ENCODE assay signal across 13 mouse cellular contexts in the genomic region with DNA sequence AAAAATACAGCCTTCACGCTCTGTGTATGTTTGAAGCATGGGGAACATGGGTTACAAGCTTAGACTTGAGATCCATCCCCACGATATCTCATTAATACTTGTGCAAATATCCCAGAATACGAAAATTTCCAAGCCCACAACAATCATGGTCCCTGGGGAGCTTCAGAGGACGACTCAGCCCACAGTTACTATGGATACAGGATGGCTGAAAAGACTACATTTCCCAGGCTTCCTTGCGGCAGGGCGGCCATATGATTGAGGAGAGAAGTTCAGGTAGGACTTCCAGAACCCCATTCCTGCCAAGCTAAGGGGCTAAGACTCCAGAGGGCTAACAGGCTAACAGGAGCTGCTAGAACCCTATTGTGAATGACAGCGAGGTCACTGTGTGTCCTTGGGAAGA.
A peak's percentile ranks its signal among the peaks of the same experiment; 100 is the strongest.
DNase-seq lines count a peak whose midpoint lies in the region; ATAC-seq lines count a peak whose summit lies in the region.
"Had no signal": no experiment of that assay in that cellular context is flagged by ENCODE, and none has a peak within 500 bp of the region (broad histone marks: within the 10 kb centered on the region; RNA-seq: fewer than 3 reads in every experiment).

No protein-coding gene starts in this region.

- H3K9ac ChIP-seq in hindbrain, embryonic 14.5 days, result no peak overlapping the region
- H3K9ac ChIP-seq: heart, embryonic 15.5 days had no signal

- peak; percentile 27 for DNase-seq in adrenal gland, postnatal 10 days
- DNase-seq in adrenal gland, adult 18-20 months (ENCODE audit: low spot score in 2 of 2), result no peak
- DNase-seq in hindbrain, embryonic 14.5 days (ENCODE audit: low spot score), result peak; percentile 61
- no peak for DNase-seq in hindbrain, embryonic 10.5 days (ENCODE audit: low spot score)
- DNase-seq in right cerebral cortex, adult 18-20 months, result peak; percentile 55
- DNase-seq in right cerebral cortex, postnatal 14 days, result no peak
- peak; percentile 20 for DNase-seq in right cerebral cortex, postnatal 25 days
- DNase-seq in heart, postnatal 25 days (ENCODE audit: low spot score), result no peak
- DNase-seq: cerebellum, adult 18-20 months; lung, adult 18-20 months; spleen, adult 18-20 months had no signal

- H3K27ac ChIP-seq in hindbrain, embryonic 14.5 days, result no peak overlapping the region
- H3K27ac ChIP-seq in hindbrain, embryonic 10.5 days, result no peak overlapping the region
- H3K27ac ChIP-seq: heart, embryonic 15.5 days; macrophage had no signal

- H3K4me1 ChIP-seq in hindbrain, embryonic 14.5 days (replicated peaks; ENCODE audit: control insufficient read depth, insufficient read depth, low read length), result peaks cover 5% of the 10 kb centered on the region; the same call in 1 of the 2 replicates
- peaks cover 24% of the 10 kb centered on the region for H3K4me1 ChIP-seq in hindbrain, embryonic 10.5 days (replicated peaks)

- H3K36me3 ChIP-seq in hindbrain, embryonic 14.5 days (replicated peaks; ENCODE audit: control insufficient read depth, insufficient read depth), result no peaks in the 10 kb centered on the region
- H3K36me3 ChIP-seq in hindbrain, embryonic 10.5 days, result no peaks in the 10 kb centered on the region
- H3K36me3 ChIP-seq: heart, embryonic 15.5 days had no signal

- H3K4me3 ChIP-seq in hindbrain, embryonic 14.5 days (replicated peaks; ENCODE audit: low read length), result no peak overlapping the region
- no peak overlapping the region for H3K4me3 ChIP-seq in hindbrain, embryonic 10.5 days
- H3K4me3 ChIP-seq: heart, embryonic 15.5 days had no signal

- no peaks in the 10 kb centered on the region for H3K9me3 ChIP-seq in hindbrain, embryonic 14.5 days (ENCODE audit: control insufficient read depth, low read length)
- no peaks in the 10 kb centered on the region for H3K9me3 ChIP-seq in hindbrain, embryonic 10.5 days
- H3K9me3 ChIP-seq: heart, embryonic 15.5 days had no signal

- intact Hi-C loops in heart, postnatal 25 days (cut with DNase I), result no loop called here

- no peak overlapping the region for H3K4me2 ChIP-seq in hindbrain, embryonic 14.5 days (replicated peaks)
- H3K4me2 ChIP-seq: heart, embryonic 15.5 days had no signal

- ATAC-seq in hindbrain, embryonic 14.5 days (ENCODE audit: low FRiP score), result no peak

- 52% methylated on average over 7 of the region's 7 CpGs for WGBS in hindbrain, embryonic 14.5 days
- 62% methylated on average over 7 of the region's 7 CpGs for WGBS in hindbrain, embryonic 10.5 days

- no peaks in the 10 kb centered on the region for H3K27me3 ChIP-seq in hindbrain, embryonic 14.5 days (ENCODE audit: control insufficient read depth, insufficient read depth, low read length)
- 0 out of 2 replicates have a peak, but pooled peaks cover 3% of the 10 kb centered on the region for H3K27me3 ChIP-seq in hindbrain, embryonic 10.5 days (ENCODE audit: insufficient read depth, poor library complexity, severe bottlenecking)
- H3K27me3 ChIP-seq: heart, embryonic 15.5 days had no signal

Comparison
In these comparisons a context has a peak if more than half of its experiments do, and no peak if none do; other contexts are left out.
1. DNase-seq: peak in adrenal gland, postnatal 10 days (single experiment), hindbrain, embryonic 14.5 days (single experiment), right cerebral cortex, adult 18-20 months (single experiment) and right cerebral cortex, postnatal 25 days (single experiment); none in adrenal gland, adult 18-20 months (0 of 2), hindbrain, embryonic 10.5 days (single experiment), right cerebral cortex, postnatal 14 days (single experiment) and heart, postnatal 25 days (single experiment).